Mouse (Mus musculus): ENCODE measurements at regions not wholly inside any gene's neighbourhood (a gene's known extent, or its start where the extent isn't known, plus 50 kb on each side); places are given as distances from the start of the nearest gene placed in this dataset.

DNA sequence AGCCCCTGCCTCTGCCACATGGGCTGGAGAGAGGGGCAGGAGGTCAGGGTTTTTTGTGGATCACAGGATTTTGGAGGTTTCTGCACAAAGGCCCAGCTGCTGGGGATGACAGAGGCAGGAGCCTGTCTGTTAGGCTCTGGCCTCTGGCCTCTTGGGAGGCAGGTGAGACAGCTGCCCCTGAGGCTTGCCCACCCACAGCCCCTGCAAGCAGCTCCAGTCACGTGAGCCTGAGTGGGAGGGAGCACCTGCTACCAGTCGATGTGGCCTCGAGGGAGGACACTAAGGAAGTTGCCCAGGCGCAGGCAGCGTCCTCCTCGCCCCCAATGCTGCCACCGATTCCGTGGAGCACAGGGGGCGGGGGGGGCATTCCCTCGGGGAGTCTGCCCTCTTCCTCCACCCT is 80.3 kb downstream of the Gadd45g start:
- no peak for TF ChIP-seq POLR2A (IDR thresholded peaks at IDR 0.05; ENCODE audit: insufficient read depth, low read length)
- no peak for TF ChIP-seq CTCF (IDR thresholded peaks at IDR 0.05; ENCODE audit: low read depth, low read length)
- TF ChIP-seq EP300 (IDR thresholded peaks at IDR 0.05; ENCODE audit: insufficient read depth, low read depth, low read length): no peak

Data from ES-Bruce4 (cell line).